Mouse (Mus musculus) liver, adult (tissue): ENCODE measurements around the gene Gmip.

ENCODE experiments used
- GATA4 ChIP-seq: IDR thresholded peaks from 2 replicates; pipeline ENCODE4 v1.6.1; 2014; ENCODE audit warnings: mild to moderate bottlenecking, low read length; ENCODE audit not compliant: insufficient replicate concordance

Gmip gene

GRCm38 (mm10) chr8:69796721-69797345 is 11.6 kb upstream of the Gmip start:
- no peak for TF ChIP-seq GATA4

DNA sequence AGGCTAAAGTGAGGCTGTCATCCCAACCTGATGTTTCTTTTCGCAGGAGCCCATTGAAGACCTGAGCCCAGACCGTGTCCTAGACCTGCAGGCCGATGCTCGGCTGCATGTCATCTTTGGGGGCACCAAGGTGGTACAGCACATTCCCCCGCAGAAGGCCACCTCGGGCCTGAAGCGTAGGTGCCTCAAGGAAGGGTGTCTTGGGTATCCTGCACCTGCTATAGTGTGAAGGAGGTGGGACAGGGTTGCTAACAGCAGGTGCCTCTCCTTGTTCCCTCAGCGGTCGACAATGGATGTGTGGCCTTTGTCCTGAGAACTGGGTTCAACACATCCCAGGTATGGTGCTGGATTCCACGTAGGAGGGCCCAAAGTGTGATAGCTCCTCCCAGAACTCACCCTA is 10.8 kb upstream of the Gmip start:
- no peak for TF ChIP-seq GATA4

- no peak for TF ChIP-seq GATA4
These were observed 9.2 kb upstream of the Gmip start for GRCm38 (mm10) chr8:69799261-69799660.

GRCm38 (mm10) chr8:69799946-69800345 is 8.5 kb upstream of the Gmip start:
- no peak for TF ChIP-seq GATA4

DNA sequence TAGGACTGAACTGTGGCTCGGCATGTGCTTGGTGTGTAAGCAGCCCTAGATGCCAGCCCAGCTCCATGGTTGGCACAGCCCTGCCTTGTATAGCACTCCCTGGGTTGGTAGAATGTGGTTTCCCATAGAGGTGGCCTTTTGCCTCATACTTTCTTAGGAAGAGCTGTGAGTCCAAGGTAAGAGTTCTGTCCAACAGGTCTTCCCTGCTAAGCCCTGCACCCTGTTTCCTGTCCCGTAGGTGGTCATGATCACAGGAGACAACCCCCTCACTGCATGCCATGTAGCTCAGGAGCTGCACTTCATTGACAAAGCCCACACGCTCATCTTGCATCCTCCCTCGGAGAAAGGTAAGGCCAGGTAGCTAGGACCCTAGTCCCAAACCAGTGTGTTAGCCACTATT is 6.7 kb upstream of the Gmip start:
- TF ChIP-seq GATA4, result no peak

- TF ChIP-seq GATA4, result no peak
These were observed 6.3 kb upstream of the Gmip start for GRCm38 (mm10) chr8:69802216-69802615.

- TF ChIP-seq GATA4, result no peak
These were observed 5.1 kb upstream of the Gmip start for GRCm38 (mm10) chr8:69803366-69803765.

DNA sequence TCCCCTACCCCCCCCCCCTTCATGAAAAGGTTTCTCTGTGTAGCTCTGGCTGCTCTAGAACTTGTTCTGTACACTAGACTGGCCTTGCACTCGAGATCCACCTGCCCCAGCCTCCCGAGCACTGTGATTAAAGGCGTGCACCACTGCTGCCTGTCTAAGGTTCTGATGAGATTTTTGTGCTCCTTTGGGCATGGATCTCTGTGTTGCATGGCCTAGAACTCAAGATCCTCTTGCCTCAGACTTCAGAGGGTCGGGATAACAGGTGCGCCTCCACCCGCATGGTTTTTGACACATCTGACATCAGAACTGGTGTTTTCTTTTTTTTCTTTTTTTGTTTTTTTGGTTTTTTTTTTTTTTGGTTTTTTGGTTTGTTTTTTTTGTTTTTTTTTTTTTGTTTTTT is 3.9 kb upstream of the Gmip start:
- no peak for TF ChIP-seq GATA4

- no peak for TF ChIP-seq GATA4
These were observed 3.4 kb upstream of the Gmip start for GRCm38 (mm10) chr8:69805086-69805485.

DNA sequence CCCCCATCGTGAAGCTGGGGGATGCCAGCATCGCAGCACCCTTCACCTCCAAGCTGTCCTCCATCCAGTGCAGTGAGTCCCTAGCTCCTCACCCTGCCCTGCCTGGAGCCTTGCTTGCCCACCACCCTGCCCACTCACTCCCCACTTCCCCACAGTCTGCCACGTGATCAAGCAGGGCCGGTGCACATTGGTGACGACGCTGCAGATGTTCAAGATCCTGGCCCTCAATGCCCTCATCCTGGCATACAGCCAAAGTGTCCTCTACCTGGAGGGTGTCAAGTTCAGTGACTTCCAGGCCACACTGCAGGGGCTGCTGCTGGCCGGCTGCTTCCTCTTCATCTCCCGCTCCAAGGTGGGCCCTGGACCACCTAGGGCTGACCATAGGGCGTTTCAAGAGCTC is 3.0 kb upstream of the Gmip start:
- TF ChIP-seq GATA4, result no peak

DNA sequence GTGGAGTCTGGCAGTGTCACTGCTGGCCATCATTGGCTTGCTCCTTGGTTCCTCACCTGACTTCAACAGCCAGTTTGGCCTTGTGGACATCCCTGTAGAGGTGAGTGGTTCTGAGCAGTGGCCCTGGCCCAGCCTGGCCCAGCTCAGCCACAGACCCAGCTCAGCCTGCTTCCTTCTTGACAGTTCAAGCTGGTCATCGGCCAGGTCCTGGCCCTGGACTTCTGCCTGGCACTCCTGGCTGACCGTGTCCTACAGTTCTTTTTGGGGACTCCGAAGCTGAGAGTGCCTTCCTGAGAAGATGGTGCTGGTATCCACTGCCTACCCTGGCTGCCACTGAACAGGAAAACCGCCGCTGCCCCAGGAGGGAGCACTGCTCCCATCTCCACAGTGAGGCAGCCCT is 1.2 kb upstream of the Gmip start:
- no peak for TF ChIP-seq GATA4

GRCm38 (mm10) chr8:69808864-69809403 is 455 bp downstream of the Gmip start:
- TF ChIP-seq GATA4, result no peak

GRCm38 (mm10) chr8:69809820-69810219 is 1.3 kb downstream of the Gmip start:
- TF ChIP-seq GATA4, result no peak

- no peak for TF ChIP-seq GATA4
These were observed 6.4 kb downstream of the Gmip start for GRCm38 (mm10) chr8:69814881-69815280.

DNA sequence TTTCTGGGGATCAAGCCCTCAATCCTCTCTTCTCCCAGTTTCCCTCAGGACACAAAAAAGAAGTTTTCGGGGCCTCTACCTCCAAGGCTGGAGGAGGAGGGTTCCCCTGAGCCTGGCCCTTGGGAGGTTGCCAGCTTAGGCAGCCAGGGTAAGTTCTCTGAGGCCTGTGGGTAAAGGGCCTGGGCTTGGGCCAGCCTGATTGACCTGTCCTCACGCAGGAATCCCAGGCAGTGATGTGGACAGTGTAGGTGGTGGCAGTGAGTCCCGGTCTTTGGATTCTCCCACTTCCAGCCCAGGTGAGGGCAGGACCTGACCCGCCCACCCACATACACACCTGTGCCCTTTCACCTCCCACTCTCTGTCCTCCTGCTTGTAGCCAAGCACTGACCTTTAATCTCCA is 6.9 kb downstream of the Gmip start:
- no peak for TF ChIP-seq GATA4

DNA sequence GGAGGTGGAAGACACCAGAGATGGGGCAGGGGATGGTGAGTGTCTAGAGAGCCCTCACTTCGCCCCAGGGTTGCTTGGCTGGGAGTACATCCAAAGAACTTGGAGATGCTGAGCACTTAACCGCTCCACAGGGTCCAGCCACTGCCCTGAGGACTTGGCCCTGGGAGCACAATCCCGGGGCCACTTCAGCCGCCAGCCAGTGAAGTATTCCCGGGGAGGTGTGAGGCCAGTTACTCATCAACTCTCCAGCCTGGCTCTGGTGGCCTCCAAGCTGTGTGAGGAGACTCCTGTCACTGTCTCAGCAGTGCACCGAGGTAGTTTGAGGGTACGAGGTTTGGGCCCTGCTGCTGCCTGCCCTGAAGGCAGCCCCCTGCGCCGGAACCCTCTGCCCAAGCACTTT is 12.0 kb downstream of the Gmip start:
- no peak for TF ChIP-seq GATA4

DNA sequence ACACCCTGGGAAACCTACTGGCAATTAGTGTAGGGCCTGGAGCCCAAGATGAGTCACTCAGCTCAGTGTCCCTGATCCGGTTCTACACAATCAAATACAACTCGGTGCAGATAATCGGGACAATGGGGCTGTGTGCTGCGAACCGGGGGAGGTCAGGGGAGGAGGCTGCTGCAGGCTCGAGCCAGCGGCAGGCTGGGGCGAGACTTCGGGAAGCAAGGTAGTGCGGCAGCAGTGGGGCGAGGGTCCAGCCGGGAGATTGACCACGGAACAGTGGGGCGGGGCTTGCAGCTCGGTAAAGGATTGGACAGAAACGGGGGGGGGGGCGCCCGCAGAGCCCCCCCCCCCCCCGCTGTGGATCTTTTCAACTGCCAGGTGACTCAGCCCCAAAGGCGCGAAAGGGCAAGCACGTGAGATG is 13.5 kb downstream of the Gmip start:
- no peak for TF ChIP-seq GATA4
